Mouse (Mus musculus): ENCODE data around the gene Kctd7. TPM values are rescaled to one million over a fixed set of nuclear protein-coding genes. Genes with fewer than 3 reads are reported as not detected.

Kctd7 gene
- total and polyA plus RNA-seq, 3 experiments: 10.3 to 33.2 (median 14.5) TPM

DNA sequence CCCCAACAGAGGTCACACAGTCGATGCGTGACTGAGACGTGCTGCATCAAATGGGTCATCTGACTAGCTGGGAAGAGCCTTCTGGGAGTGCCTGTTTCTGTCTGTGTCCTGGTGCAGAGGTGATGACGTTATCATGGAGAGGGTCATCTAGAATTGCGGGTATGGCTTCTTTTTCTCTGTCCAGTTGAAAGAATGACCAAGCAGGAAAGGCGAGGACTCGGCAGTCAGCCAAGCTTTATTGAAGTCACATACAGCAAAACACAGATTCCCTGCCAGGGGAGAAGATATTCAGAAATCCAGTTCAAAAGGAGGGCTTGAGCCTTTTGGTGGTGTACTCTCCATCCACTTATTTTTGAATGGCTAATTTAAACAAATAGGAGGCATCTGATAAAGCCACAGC is 1.6 kb upstream of the Kctd7 start:
- DNase-seq: peak; percentile 42

DNA sequence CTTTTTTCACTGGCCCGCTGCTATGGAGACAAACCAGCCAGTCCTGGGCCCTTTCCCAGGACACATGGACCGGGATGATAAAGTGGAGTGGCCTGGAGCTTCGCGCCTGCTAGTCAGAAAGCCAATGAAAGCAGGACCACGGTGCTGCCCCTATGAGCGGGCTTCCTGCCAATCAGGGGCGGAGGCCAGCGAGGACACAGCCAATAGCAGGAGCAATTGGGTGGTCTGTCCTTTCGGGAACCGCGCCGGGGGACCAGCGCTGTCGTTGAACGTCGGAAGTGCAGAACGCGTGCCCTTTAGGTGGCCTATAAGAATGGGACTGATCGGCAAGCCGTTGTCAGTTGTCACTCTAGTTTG is 706 bp upstream of the Kctd7 start:
- DNase-seq: peak; percentile 92

DNA sequence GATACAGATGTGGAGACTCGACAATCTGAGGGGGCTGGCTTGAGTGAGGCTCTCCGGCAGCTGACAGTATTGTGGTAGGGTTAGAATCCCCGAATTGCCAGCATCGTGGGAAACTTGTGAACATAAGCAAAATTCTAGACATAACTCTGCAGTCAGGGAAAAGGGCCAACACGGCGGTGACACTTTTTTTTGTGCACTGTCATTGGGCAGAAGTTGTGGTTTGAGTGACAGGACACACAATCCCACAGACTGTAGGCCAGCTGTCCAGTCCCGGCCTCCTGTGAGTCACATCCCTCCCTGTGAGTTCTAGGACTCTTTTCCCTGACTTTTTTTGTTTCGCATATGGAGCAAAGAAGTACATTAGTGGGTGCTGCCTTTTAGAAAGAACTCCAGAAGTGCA is 1.3 kb downstream of the Kctd7 start:
- DNase-seq: peak; percentile 67

DNA sequence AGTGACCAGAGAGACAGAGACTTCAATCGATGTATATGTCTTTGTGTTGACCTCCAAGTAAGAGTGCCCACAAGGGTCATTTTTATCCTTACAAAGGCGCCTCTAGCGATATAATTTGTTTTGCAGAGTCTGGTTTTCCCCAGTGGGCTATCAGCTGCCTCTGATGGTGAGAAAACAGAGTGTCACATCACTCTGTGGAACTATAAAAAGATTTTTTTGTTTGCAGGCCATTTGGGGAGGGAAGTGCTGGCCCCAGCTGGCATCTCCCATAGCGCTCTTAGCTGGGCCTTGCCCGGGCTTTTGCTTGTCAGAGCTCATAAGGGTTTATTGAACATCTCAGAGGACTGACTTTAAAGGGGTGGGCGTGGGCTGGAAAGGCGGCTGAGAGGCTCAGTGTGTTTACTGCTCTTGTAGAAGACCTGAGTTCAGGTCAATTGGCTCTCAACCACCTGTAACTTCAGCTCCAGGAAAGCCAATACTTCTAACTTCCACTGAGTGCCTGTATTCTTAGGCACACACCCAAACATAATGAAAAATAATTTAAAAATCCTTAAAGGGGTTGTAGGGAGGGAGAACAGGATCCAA is 5.2 kb downstream of the Kctd7 start:
- DNase-seq: no peak

DNA sequence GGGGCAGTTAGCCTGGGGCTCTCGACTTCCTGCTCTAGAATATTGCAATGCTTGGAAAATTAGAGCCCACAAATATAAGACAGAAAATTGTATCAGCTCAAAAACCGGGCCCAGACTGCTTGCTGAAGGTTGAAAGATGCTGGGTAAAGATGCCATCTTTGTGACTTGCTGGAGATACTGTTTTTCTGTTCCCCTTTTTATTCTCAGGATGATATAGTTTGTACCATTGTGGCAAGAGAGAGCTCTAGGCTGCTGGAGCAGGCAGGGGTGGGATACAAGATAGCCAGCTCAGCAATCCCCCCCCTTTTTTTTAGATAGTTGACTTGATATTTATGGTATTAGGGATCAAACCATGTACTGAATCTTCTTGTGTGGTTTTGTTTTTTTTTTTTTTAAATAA is 9.6 kb downstream of the Kctd7 start:
- no peak for DNase-seq

DNA sequence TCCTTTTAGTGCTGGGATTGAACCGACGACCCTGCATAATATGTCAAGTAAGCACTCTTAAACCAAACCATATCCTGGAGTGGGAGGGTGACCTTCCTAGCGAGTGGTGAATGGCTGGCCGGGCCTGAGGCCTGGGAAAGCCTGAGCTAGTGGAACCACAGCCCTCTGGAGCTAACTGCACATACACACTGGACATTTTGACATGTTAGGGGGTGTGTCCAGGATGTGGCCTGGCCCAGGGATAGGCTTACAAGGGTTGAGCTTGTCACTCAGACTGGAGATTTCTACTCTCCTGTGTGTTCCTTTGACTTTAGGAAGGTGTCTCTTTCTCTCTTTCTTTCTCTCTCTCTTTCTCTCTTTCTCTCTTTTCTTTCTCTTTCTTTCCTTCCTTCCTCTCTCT is 13.9 kb downstream of the Kctd7 start:
- DNase-seq: no peak

DNA sequence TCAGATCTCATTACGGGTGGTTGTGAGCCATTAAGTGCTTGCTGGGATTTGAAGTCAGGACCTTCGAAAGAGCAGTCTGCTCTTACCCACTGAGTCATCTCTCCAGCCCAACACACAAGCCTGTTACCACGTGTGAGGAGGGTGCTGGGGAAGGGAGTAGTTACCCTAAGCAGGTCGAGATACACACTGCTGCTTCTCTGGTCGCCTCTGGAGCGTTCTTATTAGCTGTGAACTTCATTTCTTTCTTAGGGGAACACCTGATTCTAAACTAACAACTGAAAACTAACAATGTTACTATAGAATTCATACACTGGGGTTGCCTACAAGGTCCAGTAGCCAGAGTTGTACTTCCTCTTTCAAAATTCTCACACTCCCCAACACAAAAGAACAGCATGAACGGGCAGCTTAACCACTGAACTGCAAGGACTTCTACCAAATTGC is 15.1 kb downstream of the Kctd7 start:
- no peak for DNase-seq

DNA sequence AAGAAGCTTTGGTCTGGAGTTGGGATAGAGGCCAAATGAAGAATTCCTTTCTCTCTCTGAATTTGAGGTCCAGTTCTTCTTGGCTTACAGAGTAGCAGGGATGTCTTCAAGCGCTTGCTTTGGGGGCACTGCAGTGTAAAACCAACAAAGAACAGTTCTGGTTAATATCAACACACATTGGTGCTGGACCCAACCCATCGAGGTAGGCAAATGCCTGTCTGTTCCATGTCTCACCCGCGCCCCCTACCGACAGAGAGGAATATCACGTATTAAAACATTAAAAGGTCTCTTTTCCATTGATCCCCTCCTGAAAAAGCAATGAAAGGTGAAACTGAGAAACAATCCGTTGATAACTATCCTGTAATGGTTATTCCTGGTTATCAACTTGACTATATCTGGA is 19.0 kb downstream of the Kctd7 start:
- DNase-seq: peak; percentile 78

DNA sequence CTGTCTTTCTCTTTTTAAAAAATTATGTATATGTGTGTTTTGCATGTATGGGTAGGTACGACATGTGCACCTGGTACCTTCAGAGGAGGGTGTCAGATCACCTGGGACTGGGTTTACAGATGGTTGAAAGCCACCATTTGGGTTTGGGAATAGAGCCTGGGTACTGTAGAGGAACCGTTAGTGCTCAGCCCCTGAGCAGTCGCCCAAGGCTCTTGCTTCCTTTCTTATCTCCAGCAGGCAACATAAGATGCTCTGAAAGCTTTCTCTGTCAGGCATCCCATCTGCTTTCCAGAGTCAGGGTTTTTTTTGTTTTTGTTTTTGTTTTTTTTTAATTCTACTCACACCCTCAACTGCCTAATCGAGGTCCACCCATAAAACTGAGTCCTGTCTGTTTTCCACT is 20.6 kb downstream of the Kctd7 start:
- DNase-seq: no peak

DNA sequence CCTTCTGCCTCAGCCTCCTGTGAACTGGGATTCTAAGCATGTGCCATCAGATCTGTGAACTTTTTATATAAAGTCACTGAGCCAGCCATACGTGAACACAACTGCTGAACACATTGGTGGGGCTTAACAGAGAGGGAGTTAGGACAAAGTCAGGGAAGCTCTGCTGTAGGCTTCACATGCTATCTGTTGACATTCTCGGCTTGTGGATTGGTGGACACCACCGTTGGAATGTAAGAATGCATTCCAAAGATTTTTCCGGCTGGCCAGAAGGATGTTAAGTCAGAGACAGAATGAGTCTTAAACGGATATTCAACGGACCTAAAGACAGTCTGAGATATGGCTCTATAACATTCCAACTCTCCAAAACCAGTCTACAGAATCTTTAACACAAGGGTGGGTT is 24.4 kb downstream of the Kctd7 start:
- DNase-seq: no peak

DNA sequence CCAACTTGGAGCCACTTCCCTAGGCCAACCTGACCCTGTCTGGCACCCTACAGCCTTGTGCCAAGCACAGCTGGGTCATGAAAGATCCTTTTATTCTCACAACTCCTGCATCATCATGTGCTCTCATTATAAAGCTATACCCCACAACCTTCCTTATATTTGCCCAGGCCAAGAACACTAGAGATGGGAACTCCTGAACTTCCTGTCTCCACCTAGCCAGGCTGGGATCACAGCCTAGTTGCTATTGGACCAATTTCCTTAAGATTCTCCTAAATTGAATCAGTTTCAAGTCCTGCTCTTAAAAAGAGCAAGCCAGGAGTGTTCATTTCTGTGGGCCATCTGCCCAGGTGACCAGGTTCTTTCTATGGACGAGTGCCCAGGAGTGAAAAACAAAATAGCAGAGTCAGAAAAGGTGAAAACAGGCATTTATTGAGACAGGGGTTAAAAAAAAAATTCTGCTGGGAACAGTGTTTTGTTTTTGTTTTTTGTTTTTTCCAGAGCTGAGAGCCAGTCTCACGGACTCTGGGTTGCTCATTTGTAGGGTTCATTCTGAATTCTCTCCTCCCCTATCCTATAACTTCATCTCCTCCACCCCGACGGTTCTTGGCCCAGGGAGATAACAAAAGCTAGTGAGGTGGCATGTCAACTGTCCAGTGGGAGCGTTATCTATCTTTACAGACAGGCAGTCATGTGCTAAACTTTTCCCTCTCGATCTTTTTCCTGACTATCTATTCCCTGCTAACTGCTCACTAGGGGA is 26.2 kb downstream of the Kctd7 start:
- no peak for DNase-seq

DNA sequence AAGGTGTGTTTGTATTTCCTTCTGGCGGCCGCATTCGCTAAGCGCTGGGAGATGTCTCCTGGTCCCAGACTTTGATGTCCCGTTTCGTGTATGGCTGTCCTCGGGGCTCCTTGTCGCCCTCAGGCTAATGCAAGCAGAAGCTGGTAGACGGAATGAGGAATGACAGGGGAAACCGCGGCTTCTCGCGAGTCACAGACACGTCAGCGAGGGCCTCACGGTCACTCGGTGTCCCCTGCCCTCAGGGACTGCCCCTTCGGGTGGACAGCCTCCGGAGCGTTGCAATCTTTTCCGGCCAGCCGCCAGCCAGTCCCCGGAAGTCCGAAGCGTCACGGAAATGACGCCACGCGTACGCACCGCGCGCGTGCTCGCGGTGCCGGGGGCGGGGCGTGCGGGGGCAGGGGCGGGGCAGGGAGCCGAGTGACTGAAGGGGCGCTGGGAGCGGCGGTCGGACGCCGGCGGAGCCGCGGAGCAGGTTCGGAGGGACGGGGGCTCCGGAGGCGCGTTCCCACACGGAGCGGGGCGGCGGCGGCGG is 26.8 kb downstream of the Kctd7 start, which contains the start of gene Rabgef1:
Gene Rabgef1, plus strand, starts transcription at position 376 of the 532 bp plus-strand sequence.
- DNase-seq: peak; percentile 97

DNA sequence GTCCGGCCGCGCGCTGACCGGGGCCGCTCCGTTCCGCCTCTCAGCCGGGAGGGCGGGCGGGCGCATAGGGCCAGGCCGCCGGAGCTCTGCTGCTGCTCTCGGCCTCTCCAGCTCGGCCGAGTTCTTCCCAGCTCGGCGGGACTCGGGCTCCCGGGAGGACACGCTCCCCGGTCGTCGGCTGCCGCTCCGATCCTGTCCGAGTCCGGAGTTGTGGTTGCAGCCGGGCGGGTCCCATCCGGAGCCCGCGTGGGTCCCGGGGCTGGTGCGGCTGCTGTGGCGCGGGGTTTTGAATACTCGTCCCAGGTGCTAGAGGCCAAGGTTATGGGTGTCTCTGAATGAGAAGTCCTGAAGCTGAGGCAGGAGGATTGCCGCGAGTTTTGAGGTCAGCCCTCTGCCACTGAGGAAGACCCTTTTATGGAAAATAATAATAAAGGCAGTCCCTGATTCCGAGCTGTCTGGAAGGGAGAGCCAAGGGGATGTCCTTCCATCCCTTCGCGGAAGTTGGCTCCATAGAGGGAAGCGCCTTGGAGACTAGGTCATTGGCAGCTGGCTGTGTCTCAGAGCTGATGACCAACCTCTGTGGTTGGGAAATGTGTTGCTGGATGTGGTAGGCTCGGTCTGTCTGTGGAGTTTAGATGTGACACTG is 27.4 kb downstream of the Kctd7 start:
- peak; percentile 73 for DNase-seq

DNA sequence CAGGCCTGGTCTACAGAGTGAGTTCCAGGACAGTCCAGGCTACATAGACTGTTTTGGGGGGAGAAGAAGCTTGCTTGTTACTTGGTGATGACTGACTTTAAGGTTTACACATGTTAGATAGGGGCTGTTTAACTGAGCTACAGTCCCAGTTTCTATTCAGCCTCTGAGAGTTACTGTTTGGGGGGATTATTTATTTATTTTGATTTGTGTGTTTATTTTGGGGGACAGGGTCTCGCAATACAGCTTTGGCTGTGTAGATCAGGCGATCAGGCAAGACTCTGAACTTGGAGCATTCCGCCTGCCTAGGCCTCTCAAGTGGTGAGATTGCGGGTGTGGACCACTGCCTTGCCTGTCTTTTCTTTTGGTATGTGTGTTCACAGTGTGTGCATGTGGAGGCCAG is 28.4 kb downstream of the Kctd7 start:
- DNase-seq: no peak

DNA sequence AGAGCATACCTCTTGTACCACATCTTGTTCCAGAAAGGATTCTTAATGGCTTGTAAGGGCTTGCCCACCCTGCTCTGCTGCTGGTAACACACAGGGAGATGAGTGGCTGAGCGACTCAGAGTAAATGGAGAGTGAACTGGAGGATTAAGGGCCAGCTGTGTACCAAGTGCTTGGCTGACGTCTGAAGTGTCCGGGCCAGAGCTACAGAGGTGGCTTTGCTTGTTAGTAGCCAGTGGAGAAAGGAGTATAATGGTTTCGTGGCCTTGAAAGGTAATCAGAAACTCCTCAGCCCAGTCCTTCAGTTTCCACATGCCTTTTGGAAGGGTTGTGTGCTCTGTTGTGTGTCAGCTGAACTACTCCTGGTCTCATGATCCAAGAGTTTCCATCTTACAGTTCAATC is 33.2 kb downstream of the Kctd7 start:
- DNase-seq: no peak

DNA sequence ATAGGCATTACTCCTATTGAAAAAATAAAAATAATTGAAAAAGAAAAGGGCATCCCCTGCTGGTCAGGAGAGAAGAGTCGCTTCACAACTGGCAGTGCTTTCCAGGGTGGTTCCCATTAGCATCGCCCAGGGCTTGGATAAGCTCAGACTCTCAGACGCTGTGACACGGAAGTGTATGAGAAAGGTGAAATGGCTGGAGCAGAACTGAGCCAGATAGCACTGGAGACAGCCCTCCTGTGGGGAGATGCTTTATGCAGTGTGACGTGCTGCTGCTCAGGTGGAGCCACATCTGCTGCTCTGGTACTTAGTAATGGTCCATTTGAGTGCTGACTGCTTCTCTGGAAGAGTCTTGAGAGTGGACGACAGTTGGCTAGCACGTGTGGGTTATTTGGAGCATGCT is 35.7 kb downstream of the Kctd7 start:
- no peak for DNase-seq

DNA sequence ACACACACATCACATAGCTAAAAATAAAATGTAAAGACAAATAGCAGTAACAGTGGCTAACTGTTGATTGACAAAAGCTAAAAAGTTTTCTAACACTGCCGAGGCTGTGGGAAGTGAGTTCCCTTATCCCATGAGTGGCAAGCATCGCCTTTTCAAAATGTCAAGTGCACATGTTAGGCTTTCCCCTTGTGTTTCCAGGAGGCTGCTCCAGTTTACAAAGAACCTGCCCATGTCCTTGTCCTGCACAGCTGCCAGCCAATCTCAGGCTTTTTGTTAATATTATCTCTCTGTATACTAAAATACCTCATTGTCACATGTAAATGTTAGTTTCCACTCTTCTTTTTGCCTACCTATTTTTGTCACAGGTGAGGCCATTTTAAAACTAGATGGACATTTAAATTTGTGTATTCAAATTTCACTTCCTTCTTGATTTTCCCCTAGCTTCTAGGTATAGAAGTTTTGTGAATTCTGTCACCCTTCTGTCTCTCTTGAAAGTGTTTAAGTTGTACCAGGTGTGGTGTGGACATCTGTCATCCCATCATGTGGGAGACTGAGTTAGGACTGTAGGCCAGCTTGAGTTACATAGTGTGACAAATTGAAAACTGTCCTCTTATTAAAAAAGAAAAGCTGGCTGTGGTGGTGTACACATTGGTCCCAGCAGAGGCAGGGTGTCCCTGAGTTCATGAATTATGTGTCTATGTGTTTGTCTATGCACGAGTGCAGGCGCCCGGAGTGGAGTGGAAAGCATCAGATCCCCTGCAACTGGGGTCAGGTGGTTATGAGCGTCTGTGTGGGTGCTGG is 37.3 kb downstream of the Kctd7 start:
- no peak for DNase-seq

DNA sequence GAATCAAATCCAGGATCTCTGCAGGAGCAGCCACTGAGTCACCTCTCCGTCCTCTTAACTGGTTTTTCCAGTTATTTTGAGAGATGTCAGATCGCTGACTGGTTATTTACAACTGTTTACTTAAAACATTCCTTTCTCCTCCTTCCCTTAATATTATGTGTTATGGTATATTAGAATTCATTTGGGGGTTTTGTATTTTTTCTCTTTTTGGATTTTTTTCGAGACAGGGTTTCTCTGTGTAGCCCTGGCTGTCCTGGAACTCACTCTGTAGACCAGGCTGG is 37.8 kb downstream of the Kctd7 start:
- DNase-seq: no peak

DNA sequence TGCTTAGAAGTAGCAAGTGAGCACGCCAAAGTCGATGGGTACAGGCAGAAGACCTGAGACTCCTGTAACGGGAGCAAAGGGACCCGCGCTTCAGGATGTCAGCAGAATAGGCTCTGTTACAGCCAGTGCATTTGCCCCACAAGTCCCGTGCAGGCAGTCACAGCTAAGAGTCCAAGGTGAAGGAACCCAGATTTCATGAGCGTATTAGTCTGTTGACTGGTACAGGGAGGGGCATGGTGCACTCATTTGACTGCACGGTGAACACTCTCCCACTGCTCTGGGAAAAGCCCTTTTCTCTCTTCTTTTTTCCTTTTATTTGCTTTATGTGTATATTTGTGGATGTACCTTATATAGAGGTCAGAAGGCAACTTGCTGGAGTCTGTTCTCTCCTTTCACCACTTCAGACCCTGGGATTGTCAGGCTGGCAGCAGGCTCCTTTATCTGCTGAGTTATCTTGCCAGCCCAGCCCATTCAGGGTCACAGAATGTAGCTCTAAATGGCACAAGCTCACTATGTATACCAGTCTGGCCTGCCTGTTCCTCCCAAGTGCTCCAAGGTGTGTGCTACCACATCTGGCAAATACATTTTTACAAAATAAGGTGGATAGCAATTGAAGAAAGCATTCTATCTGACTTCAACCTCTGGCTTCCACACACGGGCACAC is 39.7 kb downstream of the Kctd7 start:
- peak; percentile 76 for DNase-seq

DNA sequence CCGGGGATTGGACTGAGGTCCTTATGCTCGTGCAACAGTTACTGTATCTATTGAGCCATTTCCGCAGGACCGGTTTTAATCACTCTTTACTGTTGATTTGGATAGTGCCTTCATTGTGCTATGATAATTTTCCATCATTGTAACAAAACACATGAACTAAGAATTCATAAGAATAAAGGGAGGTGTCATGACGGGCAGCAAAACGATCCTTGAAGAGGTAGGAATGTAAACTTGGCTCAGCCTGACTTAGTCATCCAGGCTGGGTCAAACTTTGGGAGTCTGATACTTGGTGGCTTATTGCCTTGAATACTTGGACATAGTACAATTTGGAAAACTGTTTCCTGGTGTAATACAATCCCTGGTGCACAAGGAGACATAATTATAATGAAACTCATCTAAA is 40.7 kb downstream of the Kctd7 start:
- no peak for DNase-seq

DNA sequence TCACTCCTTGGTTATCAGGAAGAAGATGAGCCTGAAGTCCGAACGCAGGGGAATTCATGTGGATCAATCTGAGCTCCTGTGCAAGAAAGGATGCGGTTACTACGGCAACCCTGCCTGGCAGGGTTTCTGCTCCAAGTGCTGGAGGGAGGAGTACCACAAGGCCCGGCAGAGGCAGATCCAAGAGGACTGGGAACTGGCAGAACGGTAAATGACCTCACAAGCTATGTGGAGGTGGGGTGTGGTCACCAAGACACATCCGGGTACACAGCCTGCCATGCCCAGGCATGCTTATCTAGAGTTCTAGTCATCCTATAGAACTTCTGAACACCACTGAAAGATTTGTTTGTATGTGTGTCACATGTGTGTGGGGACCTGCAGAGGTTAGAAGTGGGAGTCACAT is 42.7 kb downstream of the Kctd7 start:
- no peak for DNase-seq

DNA sequence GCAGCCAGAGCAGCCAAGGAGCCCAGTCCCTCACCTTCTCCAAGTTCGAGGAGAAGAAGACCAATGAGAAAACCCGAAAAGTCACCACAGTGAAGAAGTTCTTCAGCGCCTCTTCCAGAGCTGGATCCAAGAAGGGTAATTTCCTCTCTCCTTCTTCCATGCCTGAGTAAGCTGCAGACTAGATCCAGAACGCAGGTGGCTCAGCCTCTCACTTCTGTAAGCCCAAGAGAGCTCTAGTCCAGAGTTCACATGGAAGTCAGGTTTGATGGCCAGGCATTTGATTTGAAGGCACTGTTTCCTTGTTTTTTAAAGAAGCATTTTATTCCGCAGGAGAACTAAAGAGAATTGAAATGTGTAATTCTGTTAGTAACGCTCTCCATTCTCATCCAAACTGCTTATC is 46.2 kb downstream of the Kctd7 start:
- no peak for DNase-seq

Measured in adrenal gland, adult 2 months (tissue).